Mouse (Mus musculus): ENCODE results near the gene Otub1. TPM values are rescaled to one million over a fixed set of nuclear protein-coding genes. Genes with fewer than 3 reads are reported as not detected.

The Otub1 gene
- polyA plus RNA-seq, 1 experiment from 2014 or later, result 197 TPM

- Histone ChIP-seq H3K4me1 (replicated peaks; ENCODE audit: insufficient read depth, low read length) (peaks cover 34% of the 10 kb centered on the region), H3K36me3 (ENCODE audit: insufficient read depth, low read length) (no peaks in the 10 kb centered on the region), H3K27me3 (ENCODE audit: insufficient read depth, low read length) (no peaks in the 10 kb centered on the region), H3K9ac (ENCODE audit: low read depth, low read length) (0 out of 2 replicates have a peak overlapping the region, but pooled peaks have one; percentile 23), H3K4me3 (replicated peaks; ENCODE audit: low read depth, low read length) (no peak overlapping the region), H3K4me2 (ENCODE audit: low read length) (peak overlapping the region; percentile 41), H3K9me3 (replicated peaks; ENCODE audit: low read length) (no peaks in the 10 kb centered on the region), H3K27ac (peak overlapping the region; percentile 78)
- 9% methylated on average over 23 of the region's 23 CpGs for WGBS
- no peak for TF ChIP-seq CTCF (IDR thresholded peaks at IDR 0.05; ENCODE audit: low read depth)
- DNase-seq (ENCODE audit: low spot score) (peak; percentile 63), ATAC-seq (replicated peaks; ENCODE audit: low FRiP score, low read depth) (peak; percentile 60)
Measured at GRCm38 (mm10) chr19:7182273-7182949, 23.7 kb downstream of the Otub1 start.

DNA sequence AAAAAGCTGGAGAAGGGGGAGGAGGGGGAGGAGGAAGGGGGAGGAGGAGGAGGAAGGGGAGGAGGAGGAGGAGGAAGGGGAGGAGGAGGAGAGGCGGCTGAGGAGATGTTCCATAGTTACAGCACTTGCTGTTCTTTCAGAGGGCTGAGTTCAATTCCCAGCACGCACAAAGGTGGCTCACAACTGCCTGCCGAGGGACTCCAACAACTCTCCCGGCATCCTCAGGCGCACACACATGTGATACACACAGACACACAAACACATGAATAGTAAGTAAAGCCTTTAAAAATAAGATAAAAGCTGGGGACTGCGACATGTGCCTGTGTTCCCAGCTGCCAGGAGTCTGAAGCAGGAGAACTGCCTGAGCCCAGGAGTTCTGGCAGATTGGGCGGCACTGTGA is 24.6 kb downstream of the Otub1 start:
- Histone ChIP-seq H3K36me3 (ENCODE audit: insufficient read depth, low read length) (no peaks in the 10 kb centered on the region), H3K27ac (peak overlapping the region; percentile 78), H3K4me3 (replicated peaks; ENCODE audit: low read depth, low read length) (no peak overlapping the region), H3K9ac (ENCODE audit: low read depth, low read length) (0 out of 2 replicates have a peak overlapping the region, but pooled peaks have one; percentile 23), H3K27me3 (ENCODE audit: insufficient read depth, low read length) (no peaks in the 10 kb centered on the region), H3K4me1 (replicated peaks; ENCODE audit: insufficient read depth, low read length) (peaks cover 27% of the 10 kb centered on the region), H3K4me2 (ENCODE audit: low read length) (no peak overlapping the region), H3K9me3 (replicated peaks; ENCODE audit: low read length) (no peaks in the 10 kb centered on the region)
- 61% methylated on average over 7 of the region's 7 CpGs for WGBS
- DNase-seq (ENCODE audit: low spot score) (no peak), ATAC-seq (replicated peaks; ENCODE audit: low FRiP score, low read depth) (no peak)
- no peak for TF ChIP-seq CTCF (IDR thresholded peaks at IDR 0.05; ENCODE audit: low read depth)

- 67% methylated on average over 8 of the region's 8 CpGs for WGBS
- H3K27ac ChIP-seq, result peak overlapping the region; percentile 34; the same call in 1 of the 2 replicates
- H3K4me3 ChIP-seq (replicated peaks; ENCODE audit: low read depth, low read length), result no peak overlapping the region
- H3K9ac ChIP-seq (ENCODE audit: low read depth, low read length), result no peak overlapping the region
- TF ChIP-seq CTCF (IDR thresholded peaks at IDR 0.05; ENCODE audit: low read depth), result no peak
- H3K27me3 ChIP-seq (ENCODE audit: insufficient read depth, low read length), result no peaks in the 10 kb centered on the region
- no peaks in the 10 kb centered on the region for H3K36me3 ChIP-seq (ENCODE audit: insufficient read depth, low read length)
- no peak overlapping the region for H3K4me2 ChIP-seq (ENCODE audit: low read length)
- peaks cover 24% of the 10 kb centered on the region for H3K4me1 ChIP-seq (replicated peaks; ENCODE audit: insufficient read depth, low read length)
- DNase-seq (ENCODE audit: low spot score) (no peak), ATAC-seq (replicated peaks; ENCODE audit: low FRiP score, low read depth) (no peak)
- H3K9me3 ChIP-seq (replicated peaks; ENCODE audit: low read length), result no peaks in the 10 kb centered on the region
Measured at GRCm38 (mm10) chr19:7180756-7181405, 25.2 kb downstream of the Otub1 start.

- peaks cover 20% of the 10 kb centered on the region for H3K4me1 ChIP-seq (replicated peaks; ENCODE audit: insufficient read depth, low read length)
- no peaks in the 10 kb centered on the region for H3K9me3 ChIP-seq (replicated peaks; ENCODE audit: low read length)
- H3K9ac ChIP-seq (ENCODE audit: low read depth, low read length), result no peak overlapping the region
- H3K36me3 ChIP-seq (ENCODE audit: insufficient read depth, low read length), result no peaks in the 10 kb centered on the region
- TF ChIP-seq CTCF (IDR thresholded peaks at IDR 0.05; ENCODE audit: low read depth), result no peak
- H3K4me2 ChIP-seq (ENCODE audit: low read length), result no peak overlapping the region
- H3K4me3 ChIP-seq (replicated peaks; ENCODE audit: low read depth, low read length), result no peak overlapping the region
- ATAC-seq (replicated peaks; ENCODE audit: low FRiP score, low read depth), result peak; percentile 65
- no peak for DNase-seq (ENCODE audit: low spot score)
- H3K27ac ChIP-seq, result peak overlapping the region; percentile 75
- WGBS, result 31% methylated on average over 3 of the region's 3 CpGs
- no peaks in the 10 kb centered on the region for H3K27me3 ChIP-seq (ENCODE audit: insufficient read depth, low read length)
Measured at GRCm38 (mm10) chr19:7178841-7179452, 27.2 kb downstream of the Otub1 start.

DNA sequence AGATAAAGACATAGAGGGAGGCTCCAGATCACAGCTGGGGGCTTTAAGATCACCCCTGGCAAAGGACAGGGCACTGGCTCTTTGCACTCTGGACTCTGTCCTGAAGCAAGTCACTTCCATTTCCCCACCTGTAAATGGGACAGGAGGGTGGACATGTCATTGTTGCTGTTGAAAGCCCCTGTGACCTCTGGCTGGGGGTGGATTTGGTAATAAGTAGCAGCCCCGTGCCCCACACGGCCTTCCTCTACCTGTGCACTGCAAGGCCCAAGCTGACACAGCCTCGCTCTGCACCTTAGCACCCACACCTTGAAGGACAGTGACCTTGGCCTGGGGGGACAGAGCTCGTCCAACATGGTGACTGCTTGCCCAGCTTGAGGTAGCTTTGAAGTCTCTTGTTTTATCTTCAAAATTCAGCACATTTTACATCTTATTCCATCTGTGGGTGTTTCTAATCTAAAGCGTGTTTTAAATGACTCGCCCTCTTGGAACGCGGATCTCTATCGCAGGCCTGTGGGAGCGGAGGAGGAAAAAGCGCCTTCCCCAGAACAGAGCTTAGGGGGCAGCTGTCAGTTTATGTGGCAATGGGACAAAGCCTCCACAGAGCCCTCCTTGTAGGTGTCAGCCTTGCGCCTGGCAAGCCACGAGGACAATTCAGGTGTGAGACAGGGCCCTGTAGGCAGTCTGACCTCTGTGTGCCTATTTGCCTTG is 28.2 kb downstream of the Otub1 start:
- TF ChIP-seq CTCF (IDR thresholded peaks at IDR 0.05; ENCODE audit: low read depth), result no peak
- H3K27ac ChIP-seq, result peak overlapping the region; percentile 75

More for the DNA sequence above, 28.2 kb downstream of the Otub1 start:
- H3K4me1 ChIP-seq (replicated peaks; ENCODE audit: insufficient read depth, low read length), result peaks cover 20% of the 10 kb centered on the region
- ATAC-seq (replicated peaks; ENCODE audit: low FRiP score, low read depth) (no peak), DNase-seq (ENCODE audit: low spot score) (no peak)
- H3K36me3 ChIP-seq (ENCODE audit: insufficient read depth, low read length), result no peaks in the 10 kb centered on the region
- WGBS, result 62% methylated on average over 13 of the region's 13 CpGs
- H3K27me3 ChIP-seq (ENCODE audit: insufficient read depth, low read length), result no peaks in the 10 kb centered on the region
- H3K9me3 ChIP-seq (replicated peaks; ENCODE audit: low read length), result no peaks in the 10 kb centered on the region
- H3K9ac ChIP-seq (ENCODE audit: low read depth, low read length), result no peak overlapping the region
- H3K4me3 ChIP-seq (replicated peaks; ENCODE audit: low read depth, low read length), result no peak overlapping the region
- no peak overlapping the region for H3K4me2 ChIP-seq (ENCODE audit: low read length)
